In the genomic region with DNA sequence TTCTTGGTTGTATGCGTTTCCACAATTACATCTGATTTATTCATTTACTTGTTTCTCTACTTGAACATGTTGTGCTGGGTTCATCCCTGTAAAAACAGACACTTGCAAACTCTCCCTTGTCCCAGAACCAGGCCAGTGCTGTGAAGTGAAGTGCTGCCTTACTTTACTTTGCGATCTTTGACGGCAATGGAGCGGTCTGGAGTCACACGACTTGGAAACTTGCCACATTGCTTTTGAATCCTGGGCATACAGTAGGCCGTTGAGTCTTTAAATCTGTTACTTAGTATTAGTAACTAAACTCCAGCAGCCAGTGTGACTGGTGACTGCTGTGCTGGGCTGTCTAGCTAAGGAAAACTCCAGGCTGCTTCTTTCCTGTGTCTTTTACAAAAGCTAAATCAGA, we compare ENCODE assay signal across 12 mouse cellular contexts.
"Had no signal": no experiment of that assay in that cellular context is flagged by ENCODE, and none has a peak within 500 bp of the region (broad histone marks: within the 10 kb centered on the region; RNA-seq: fewer than 3 reads in every experiment).

No protein-coding gene starts in this region.

- H3K4me2 ChIP-seq: limb, embryonic 12.5 days; liver, embryonic 12.5 days; liver, embryonic 15.5 days; midbrain, embryonic 12.5 days had no signal

- H3K4me3 ChIP-seq: left cerebral cortex, adult 2 months; limb, embryonic 12.5 days; liver, embryonic 12.5 days; liver, embryonic 15.5 days; midbrain, embryonic 12.5 days had no signal

- DNase-seq: layer of hippocampus, postnatal 36 days; liver; lung, adult 18-20 months; thymus, adult 18-20 months; thymus, postnatal 36 days had no signal

- H3K27ac ChIP-seq: left cerebral cortex, adult 2 months; limb, embryonic 12.5 days; liver, embryonic 12.5 days; liver, embryonic 15.5 days; macrophage; midbrain, embryonic 12.5 days had no signal

- H3K36me3 ChIP-seq: liver, embryonic 12.5 days; liver, embryonic 15.5 days; midbrain, embryonic 12.5 days had no signal

- H3K4me1 ChIP-seq: liver, embryonic 12.5 days; liver, embryonic 15.5 days had no signal

- H3K27me3 ChIP-seq: limb, embryonic 12.5 days; liver, embryonic 12.5 days; liver, embryonic 15.5 days; midbrain, embryonic 12.5 days had no signal

- H3K9me3 ChIP-seq: limb, embryonic 12.5 days; liver, embryonic 12.5 days; liver, embryonic 15.5 days; midbrain, embryonic 12.5 days had no signal

- ATAC-seq: intestine, postnatal 0 days; liver, embryonic 12.5 days had no signal

- H3K9ac ChIP-seq: limb, embryonic 12.5 days; liver, embryonic 12.5 days; liver, embryonic 15.5 days; midbrain, embryonic 12.5 days had no signal
